Mouse (Mus musculus): ENCODE measurements around the gene Sstr3. TPM values are rescaled to one million over a fixed set of nuclear protein-coding genes. Genes with fewer than 3 reads are reported as not detected.

Sstr3 gene
- polyA plus RNA-seq, 1 experiment from 2014 or later: not detected

- no peak overlapping the region for H3K9ac ChIP-seq
- no peak for ATAC-seq (ENCODE audit: insufficient number of reproducible peaks, low FRiP score, low TSS enrichment, low read depth)
- H3K4me3 ChIP-seq (replicated peaks): no peak overlapping the region
- H3K27ac ChIP-seq (replicated peaks): no peak overlapping the region
- H3K36me3 ChIP-seq: no peaks in the 10 kb centered on the region
- no peaks in the 10 kb centered on the region for H3K27me3 ChIP-seq
- no peaks in the 10 kb centered on the region for H3K9me3 ChIP-seq (replicated peaks)
- peaks cover 39% of the 10 kb centered on the region for H3K4me1 ChIP-seq
- no peak overlapping the region for H3K4me2 ChIP-seq (replicated peaks)
- WGBS: 76% methylated on average over 14 of the region's 14 CpGs
Observed at GRCm38 (mm10) chr15:78513019-78513418, 31.5 kb downstream of the Sstr3 start.

- H3K36me3 ChIP-seq: no peaks in the 10 kb centered on the region
- WGBS: 79% methylated on average over 7 of the region's 7 CpGs
- no peak overlapping the region for H3K9ac ChIP-seq
- H3K4me1 ChIP-seq: peaks cover 35% of the 10 kb centered on the region
- no peak for ATAC-seq (ENCODE audit: insufficient number of reproducible peaks, low FRiP score, low TSS enrichment, low read depth)
- no peaks in the 10 kb centered on the region for H3K9me3 ChIP-seq (replicated peaks)
- no peak overlapping the region for H3K4me2 ChIP-seq (replicated peaks)
- no peak overlapping the region for H3K4me3 ChIP-seq (replicated peaks)
- H3K27ac ChIP-seq (replicated peaks): no peak overlapping the region
- no peaks in the 10 kb centered on the region for H3K27me3 ChIP-seq
Observed at GRCm38 (mm10) chr15:78511951-78512350, 32.5 kb downstream of the Sstr3 start.

DNA sequence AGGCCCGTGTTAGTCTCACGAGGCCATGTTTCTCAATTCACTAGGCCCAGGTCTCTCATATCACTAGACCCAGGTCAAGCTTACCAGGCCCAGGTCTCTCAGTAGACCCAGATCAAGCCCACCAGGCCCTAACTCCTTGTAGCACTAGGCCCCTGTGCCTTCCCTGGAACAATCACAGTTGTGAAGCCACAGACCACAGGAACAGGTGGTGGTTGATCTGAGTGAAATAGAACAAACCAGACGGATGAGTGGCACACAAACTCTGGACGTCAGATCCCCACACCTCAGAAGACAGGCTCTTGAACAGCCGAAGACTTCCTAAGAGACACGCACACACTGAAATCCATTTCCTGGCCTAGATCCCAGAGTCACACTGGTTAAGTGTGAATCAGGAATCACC lies 33.7 kb downstream of the Sstr3 start:
- ATAC-seq (ENCODE audit: insufficient number of reproducible peaks, low FRiP score, low TSS enrichment, low read depth): no peak
- 89% methylated on average over 6 of the region's 6 CpGs for WGBS

GRCm38 (mm10) chr15:78510121-78510576 lies 34.3 kb downstream of the Sstr3 start:
- 66% methylated on average over 8 of the region's 8 CpGs for WGBS
- Histone ChIP-seq H3K4me1 (peaks cover 20% of the 10 kb centered on the region), H3K27ac (replicated peaks) (no peak overlapping the region)

More for the DNA sequence above, 33.7 kb downstream of the Sstr3 start:
- no peak overlapping the region for H3K4me3 ChIP-seq (replicated peaks)
- no peak overlapping the region for H3K27ac ChIP-seq (replicated peaks)
- no peaks in the 10 kb centered on the region for H3K9me3 ChIP-seq (replicated peaks)
- H3K4me1 ChIP-seq: peaks cover 24% of the 10 kb centered on the region
- H3K27me3 ChIP-seq: no peaks in the 10 kb centered on the region
- no peaks in the 10 kb centered on the region for H3K36me3 ChIP-seq
- no peak overlapping the region for H3K4me2 ChIP-seq (replicated peaks)
- no peak overlapping the region for H3K9ac ChIP-seq

GRCm38 (mm10) chr15:78509297-78509899 lies 35.1 kb downstream of the Sstr3 start:
- H3K36me3 ChIP-seq: no peaks in the 10 kb centered on the region
- H3K4me2 ChIP-seq (replicated peaks): no peak overlapping the region
- no peaks in the 10 kb centered on the region for H3K9me3 ChIP-seq (replicated peaks)
- H3K9ac ChIP-seq: no peak overlapping the region
- no peak overlapping the region for H3K4me3 ChIP-seq (replicated peaks)
- H3K27me3 ChIP-seq: no peaks in the 10 kb centered on the region
- no peak overlapping the region for H3K27ac ChIP-seq (replicated peaks)
- 51% methylated on average over 12 of the region's 12 CpGs for WGBS
- no peak for ATAC-seq (ENCODE audit: insufficient number of reproducible peaks, low FRiP score, low TSS enrichment, low read depth)
- peaks cover 14% of the 10 kb centered on the region for H3K4me1 ChIP-seq

More at GRCm38 (mm10) chr15:78510121-78510576, 34.3 kb downstream of the Sstr3 start:
- no peak overlapping the region for H3K4me3 ChIP-seq (replicated peaks)
- no peaks in the 10 kb centered on the region for H3K27me3 ChIP-seq
- H3K9ac ChIP-seq: no peak overlapping the region
- H3K36me3 ChIP-seq: no peaks in the 10 kb centered on the region
- H3K9me3 ChIP-seq (replicated peaks): no peaks in the 10 kb centered on the region
- no peak overlapping the region for H3K4me2 ChIP-seq (replicated peaks)
- no peak for ATAC-seq (ENCODE audit: insufficient number of reproducible peaks, low FRiP score, low TSS enrichment, low read depth)

GRCm38 (mm10) chr15:78508443-78508842 lies 36.0 kb downstream of the Sstr3 start:
- Histone ChIP-seq H3K36me3 (no peaks in the 10 kb centered on the region), H3K27ac (replicated peaks) (no peak overlapping the region), H3K9me3 (replicated peaks) (no peaks in the 10 kb centered on the region), H3K27me3 (no peaks in the 10 kb centered on the region), H3K9ac (no peak overlapping the region), H3K4me3 (replicated peaks) (no peak overlapping the region), H3K4me2 (replicated peaks) (no peak overlapping the region), H3K4me1 (peaks cover 11% of the 10 kb centered on the region)
- 48% methylated on average over 7 of the region's 7 CpGs for WGBS
- ATAC-seq (ENCODE audit: insufficient number of reproducible peaks, low FRiP score, low TSS enrichment, low read depth): no peak

- Histone ChIP-seq H3K9ac (no peak overlapping the region), H3K4me2 (replicated peaks) (no peak overlapping the region), H3K27ac (replicated peaks) (no peak overlapping the region), H3K9me3 (replicated peaks) (no peaks in the 10 kb centered on the region), H3K4me1 (peaks cover 10% of the 10 kb centered on the region), H3K36me3 (no peaks in the 10 kb centered on the region), H3K27me3 (no peaks in the 10 kb centered on the region), H3K4me3 (replicated peaks) (no peak overlapping the region)
- no peak for ATAC-seq (ENCODE audit: insufficient number of reproducible peaks, low FRiP score, low TSS enrichment, low read depth)
- 78% methylated on average over 3 of the region's 3 CpGs for WGBS
Observed at GRCm38 (mm10) chr15:78505541-78505940, 38.9 kb downstream of the Sstr3 start.

DNA sequence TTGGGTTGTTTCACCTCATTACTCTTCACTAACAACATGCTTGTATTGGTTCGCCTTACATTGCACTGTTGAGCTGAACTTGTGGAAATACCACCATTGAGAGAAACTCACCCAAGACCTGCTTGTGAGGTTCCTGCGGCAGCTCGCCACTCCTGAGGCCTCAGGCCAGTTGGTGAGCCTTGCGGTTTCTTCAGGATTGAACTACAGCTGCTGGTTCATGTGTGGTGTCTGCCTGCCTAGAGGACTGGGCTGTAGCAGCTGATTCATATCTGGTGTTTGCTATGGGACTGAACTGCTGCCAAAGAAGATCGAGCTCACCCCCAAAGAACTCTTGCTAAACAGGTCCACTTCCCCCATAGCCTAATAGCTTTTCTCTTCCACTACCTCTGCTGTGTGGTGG lies 39.7 kb downstream of the Sstr3 start:
- 87% methylated on average over 5 of the region's 5 CpGs for WGBS
- ATAC-seq (ENCODE audit: insufficient number of reproducible peaks, low FRiP score, low TSS enrichment, low read depth): no peak
- H3K4me1 ChIP-seq: peaks cover 3% of the 10 kb centered on the region

GRCm38 (mm10) chr15:78504013-78504412 lies 40.5 kb downstream of the Sstr3 start:
- Histone ChIP-seq H3K27me3 (no peaks in the 10 kb centered on the region), H3K9ac (no peak overlapping the region), H3K27ac (replicated peaks) (no peak overlapping the region), H3K4me2 (replicated peaks) (no peak overlapping the region), H3K4me3 (replicated peaks) (no peak overlapping the region), H3K4me1 (no peaks in the 10 kb centered on the region), H3K9me3 (replicated peaks) (no peaks in the 10 kb centered on the region), H3K36me3 (no peaks in the 10 kb centered on the region)
- no peak for ATAC-seq (ENCODE audit: insufficient number of reproducible peaks, low FRiP score, low TSS enrichment, low read depth)
- WGBS: 69% methylated on average over 1 of the region's 1 CpGs

More for the DNA sequence above, 39.7 kb downstream of the Sstr3 start:
- Histone ChIP-seq H3K27ac (replicated peaks) (no peak overlapping the region), H3K9me3 (replicated peaks) (no peaks in the 10 kb centered on the region), H3K9ac (no peak overlapping the region), H3K27me3 (no peaks in the 10 kb centered on the region), H3K36me3 (no peaks in the 10 kb centered on the region), H3K4me3 (replicated peaks) (no peak overlapping the region), H3K4me2 (replicated peaks) (no peak overlapping the region)

GRCm38 (mm10) chr15:78502437-78503132 lies 41.9 kb downstream of the Sstr3 start:
- Histone ChIP-seq H3K4me2 (replicated peaks) (no peak overlapping the region), H3K4me1 (no peaks in the 10 kb centered on the region), H3K36me3 (no peaks in the 10 kb centered on the region), H3K27ac (replicated peaks) (no peak overlapping the region), H3K27me3 (no peaks in the 10 kb centered on the region), H3K9me3 (replicated peaks) (no peaks in the 10 kb centered on the region), H3K9ac (no peak overlapping the region), H3K4me3 (replicated peaks) (no peak overlapping the region)
- WGBS: 77% methylated on average over 18 of the region's 18 CpGs
- no peak for ATAC-seq (ENCODE audit: insufficient number of reproducible peaks, low FRiP score, low TSS enrichment, low read depth)

DNA sequence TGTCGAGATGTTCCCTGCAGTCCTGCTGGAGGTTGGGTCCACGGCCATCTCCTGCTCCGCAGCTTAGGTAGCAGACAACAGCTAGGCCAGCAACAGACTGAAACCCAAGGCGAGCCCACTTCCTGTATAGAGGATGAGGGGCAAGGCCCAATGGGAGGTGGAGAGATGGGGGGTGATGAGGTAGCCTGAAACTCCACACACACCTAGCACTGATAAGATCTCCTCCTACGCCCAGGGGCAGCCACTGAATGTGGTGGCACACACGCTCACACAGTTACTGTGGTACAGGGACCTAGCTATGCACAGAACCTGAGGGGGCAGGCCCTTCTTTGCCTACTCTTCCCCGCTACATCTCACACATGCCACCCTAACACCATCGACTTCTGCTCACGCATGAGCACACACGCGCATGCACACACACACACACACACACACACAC lies 49.5 kb downstream of the Sstr3 start, which contains the start of gene Il2rb:
Il2rb (minus strand) TSS at position 304 of the 439 bp plus-strand sequence.
- Histone ChIP-seq H3K9ac (no peak within 1 kb of the TSS), H3K4me2 (replicated peaks) (no peak within 1 kb of the TSS), H3K4me1 (0 out of 2 replicates have a peak, but pooled peaks cover 2% of the 10 kb centered on the region), H3K36me3 (no peaks in the 10 kb centered on the region), H3K4me3 (replicated peaks) (no peak within 1 kb of the TSS), H3K27ac (replicated peaks) (no peak within 1 kb of the TSS), H3K9me3 (replicated peaks) (no peaks in the 10 kb centered on the region), H3K27me3 (no peaks in the 10 kb centered on the region)
- 82% methylated on average over 11 of the region's 11 CpGs for WGBS
- no peak for ATAC-seq (ENCODE audit: insufficient number of reproducible peaks, low FRiP score, low TSS enrichment, low read depth)

All from embryonic facial prominence, embryonic 15.5 days (tissue).